Comparison of ENCODE assay signal across 12 mouse cellular contexts in genomic region chr8:87758750-87759149, GRCm38 (mm10).
DNase-seq lines count a peak whose midpoint lies in the region; ATAC-seq and TF ChIP-seq lines count a peak whose summit lies in the region.
"Had no signal": no experiment of that assay in that cellular context is flagged by ENCODE, and none has a peak within 500 bp of the region (broad histone marks: within the 10 kb centered on the region; RNA-seq: fewer than 3 reads in every experiment).

No protein-coding gene starts in this region.

- H3K9ac ChIP-seq in heart, adult 2 months (ENCODE audit: low read depth, low read length), result no peak overlapping the region
- 0 out of 2 replicates have a peak overlapping the region, but pooled peaks have one; percentile 6 for H3K9ac ChIP-seq in midbrain, embryonic 12.5 days (replicated peaks)
- H3K9ac ChIP-seq in midbrain, postnatal 0 days (replicated peaks; ENCODE audit: low read length, poor library complexity, severe bottlenecking), result no peak overlapping the region
- H3K9ac ChIP-seq in stomach, embryonic 16.5 days (ENCODE audit: low read length), result no peak overlapping the region
- H3K9ac ChIP-seq: embryonic facial prominence, embryonic 12.5 days; heart, embryonic 12.5 days; liver, embryonic 13.5 days had no signal

- no peak overlapping the region for H3K4me3 ChIP-seq in heart, adult 2 months
- no peak overlapping the region for H3K4me3 ChIP-seq in midbrain, embryonic 12.5 days
- H3K4me3 ChIP-seq in midbrain, postnatal 0 days (ENCODE audit: low read depth, low read length), result no peak overlapping the region
- H3K4me3 ChIP-seq in stomach, embryonic 16.5 days (replicated peaks; ENCODE audit: low read length), result no peak overlapping the region
- no peak overlapping the region for H3K4me3 ChIP-seq in thymus, adult 2 months (ENCODE audit: control insufficient read depth, insufficient read depth, low read length)
- H3K4me3 ChIP-seq: embryonic facial prominence, embryonic 12.5 days; heart, embryonic 12.5 days; liver, embryonic 13.5 days had no signal

- no peak overlapping the region for H3K4me2 ChIP-seq in midbrain, embryonic 12.5 days (replicated peaks)
- H3K4me2 ChIP-seq in midbrain, postnatal 0 days (ENCODE audit: low read depth, low read length, poor library complexity, severe bottlenecking), result no peak overlapping the region
- no peak overlapping the region for H3K4me2 ChIP-seq in stomach, embryonic 16.5 days (ENCODE audit: low read depth, low read length)
- H3K4me2 ChIP-seq: embryonic facial prominence, embryonic 12.5 days; heart, embryonic 12.5 days; liver, embryonic 13.5 days had no signal

- 76% methylated on average over 8 of the region's 8 CpGs for WGBS in heart, adult 2 months
- WGBS in midbrain, embryonic 12.5 days, result 47% methylated on average over 8 of the region's 8 CpGs
- 54% methylated on average over 8 of the region's 8 CpGs for WGBS in midbrain, postnatal 0 days
- WGBS in stomach, embryonic 16.5 days, result 57% methylated on average over 8 of the region's 8 CpGs
- 88% methylated on average over 8 of the region's 8 CpGs for whole genome bisulfite sequencing in thymus, adult 2 months

- H3K79me2 ChIP-seq in heart, adult 2 months (replicated peaks; ENCODE audit: control insufficient read depth, insufficient read depth, low read length), result no peaks in the 10 kb centered on the region

- TF ChIP-seq CTCF in heart, adult 2 months (IDR thresholded peaks at IDR 0.05), result no peak
- TF ChIP-seq CTCF in midbrain, postnatal 0 days (IDR thresholded peaks at IDR 0.05), result no peak
- no peak for TF ChIP-seq CTCF in thymus, adult 2 months (IDR thresholded peaks at IDR 0.05; ENCODE audit: borderline replicate concordance, control insufficient read depth, extremely low read depth, insufficient read depth, low read length, poor library complexity)

- no peak for TF ChIP-seq EP300 in heart, adult 2 months (IDR thresholded peaks at IDR 0.05; ENCODE audit: insufficient read depth, low read depth, low read length)

- no peaks in the 10 kb centered on the region for H3K4me1 ChIP-seq in heart, adult 2 months (ENCODE audit: control insufficient read depth, insufficient read depth, low read length)
- peaks cover 4% of the 10 kb centered on the region; the same call in 1 of the 2 replicates for H3K4me1 ChIP-seq in midbrain, embryonic 12.5 days
- H3K4me1 ChIP-seq in midbrain, postnatal 0 days (ENCODE audit: insufficient read depth, low read length), result no peaks in the 10 kb centered on the region
- no peaks in the 10 kb centered on the region for H3K4me1 ChIP-seq in stomach, embryonic 16.5 days (ENCODE audit: control insufficient read depth, insufficient read depth, low read length)
- H3K4me1 ChIP-seq in thymus, adult 2 months (replicated peaks; ENCODE audit: control insufficient read depth, insufficient read depth, low read length), result no peaks in the 10 kb centered on the region
- H3K4me1 ChIP-seq: heart, embryonic 12.5 days; liver, embryonic 13.5 days had no signal

- H3K27ac ChIP-seq in heart, adult 2 months, result no peak overlapping the region
- H3K27ac ChIP-seq in midbrain, embryonic 12.5 days (replicated peaks), result peak overlapping the region; percentile 22
- no peak overlapping the region for H3K27ac ChIP-seq in midbrain, postnatal 0 days (ENCODE audit: low read depth, low read length)
- no peak overlapping the region for H3K27ac ChIP-seq in stomach, embryonic 16.5 days (ENCODE audit: low read length)
- no peak overlapping the region for H3K27ac ChIP-seq in thymus, adult 2 months (ENCODE audit: control insufficient read depth, insufficient read depth, low read length)
- H3K27ac ChIP-seq: embryonic facial prominence, embryonic 12.5 days; liver, embryonic 13.5 days had no signal

- H3K36me3 ChIP-seq in heart, adult 2 months (ENCODE audit: control insufficient read depth, insufficient read depth, low read length), result no peaks in the 10 kb centered on the region
- peaks cover 4% of the 10 kb centered on the region; the same call in 1 of the 2 replicates for H3K36me3 ChIP-seq in midbrain, embryonic 12.5 days
- H3K36me3 ChIP-seq in midbrain, postnatal 0 days (ENCODE audit: insufficient read depth, low read length), result no peaks in the 10 kb centered on the region
- H3K36me3 ChIP-seq in stomach, embryonic 16.5 days (ENCODE audit: control insufficient read depth, insufficient read depth, low read length), result no peaks in the 10 kb centered on the region
- H3K36me3 ChIP-seq in thymus, adult 2 months (ENCODE audit: control insufficient read depth, insufficient read depth, low read length), result no peaks in the 10 kb centered on the region
- H3K36me3 ChIP-seq: embryonic facial prominence, embryonic 12.5 days; heart, embryonic 12.5 days; liver, embryonic 13.5 days had no signal

- no peaks in the 10 kb centered on the region for H3K9me3 ChIP-seq in midbrain, embryonic 12.5 days
- H3K9me3 ChIP-seq in midbrain, postnatal 0 days (ENCODE audit: low read length), result no peaks in the 10 kb centered on the region
- H3K9me3 ChIP-seq in stomach, embryonic 16.5 days (replicated peaks; ENCODE audit: control insufficient read depth, low read length), result no peaks in the 10 kb centered on the region
- H3K9me3 ChIP-seq: embryonic facial prominence, embryonic 12.5 days; heart, embryonic 12.5 days; liver, embryonic 13.5 days had no signal

- no peaks in the 10 kb centered on the region for H3K27me3 ChIP-seq in heart, adult 2 months (ENCODE audit: control insufficient read depth, insufficient read depth, low read length)
- H3K27me3 ChIP-seq in midbrain, embryonic 12.5 days, result no peaks in the 10 kb centered on the region
- no peaks in the 10 kb centered on the region for H3K27me3 ChIP-seq in midbrain, postnatal 0 days (ENCODE audit: insufficient read depth, low read length)
- no peaks in the 10 kb centered on the region for H3K27me3 ChIP-seq in stomach, embryonic 16.5 days (ENCODE audit: control insufficient read depth, insufficient read depth, low read length)
- no peaks in the 10 kb centered on the region for H3K27me3 ChIP-seq in thymus, adult 2 months (ENCODE audit: control insufficient read depth, insufficient read depth, low read length)
- H3K27me3 ChIP-seq: embryonic facial prominence, embryonic 12.5 days; heart, embryonic 12.5 days; liver, embryonic 13.5 days had no signal

- no peak for ATAC-seq in midbrain, embryonic 12.5 days (ENCODE audit: low FRiP score, low read depth)
- ATAC-seq in midbrain, postnatal 0 days (ENCODE audit: low FRiP score), result no peak
- peak; percentile 50; the same call in 1 of the 2 replicates for ATAC-seq in stomach, embryonic 16.5 days (ENCODE audit: insufficient read depth, low FRiP score)

- TF ChIP-seq POLR2A in heart, adult 2 months (IDR thresholded peaks at IDR 0.05; ENCODE audit: insufficient read depth, low read depth, low read length), result no peak
- TF ChIP-seq POLR2A in thymus, adult 2 months (IDR thresholded peaks at IDR 0.05; ENCODE audit: control insufficient read depth, extremely low read depth, insufficient read depth, low read length, poor library complexity), result no peak

- intact Hi-C loops in heart, adult 2 months (cut with DNase I), result no loop called here

- peak; percentile 87 for DNase-seq in heart, adult 11 months
- no peak for DNase-seq in heart, adult 2 months
- DNase-seq in midbrain, postnatal 0 days (ENCODE audit: low spot score), result no peak
- peak; percentile 67 for DNase-seq in lung, postnatal 10 days
- no peak for DNase-seq in thymus, adult 2 months
- no peak for DNase-seq in right cerebral cortex, postnatal 36 days (ENCODE audit: low spot score in 2 of 2)
- DNase-seq: layer of hippocampus, postnatal 36 days; liver, embryonic 13.5 days had no signal

Comparison
In these comparisons a context has a peak if more than half of its experiments do, and no peak if none do; other contexts are left out.
1. DNase-seq: peak in heart, adult 11 months (single experiment) and lung, postnatal 10 days (single experiment); none in heart, adult 2 months (0 of 2), midbrain, postnatal 0 days (single experiment), thymus, adult 2 months (single experiment) and right cerebral cortex, postnatal 36 days (0 of 2).